8 mouse cellular contexts compared by ENCODE assay signal in genomic region chr4:148164002-148164439, GRCm38 (mm10). TPM values are rescaled to one million over a fixed set of nuclear protein-coding genes. Genes with fewer than 3 reads are reported as not detected.
DNase-seq lines count a peak whose midpoint lies in the region; ATAC-seq and TF ChIP-seq lines count a peak whose summit lies in the region.

No protein-coding gene starts in this region.

- no peak overlapping the region for H3K27ac ChIP-seq in forebrain, postnatal 0 days (ENCODE audit: low read depth, low read length)
- peak overlapping the region; percentile 76 for H3K27ac ChIP-seq in layer of hippocampus, adult 2 months
- no peak overlapping the region for H3K27ac ChIP-seq in neural tube, embryonic 15.5 days (replicated peaks)

- ATAC-seq in forebrain, postnatal 0 days = peak; percentile 23; the same call in 1 of the 2 replicates
- ATAC-seq in neural tube, embryonic 15.5 days (ENCODE audit: low FRiP score) = no peak

- peak overlapping the region; percentile 29 for H3K4me3 ChIP-seq in forebrain, postnatal 0 days (ENCODE audit: low read depth, low read length)
- peak overlapping the region; percentile 40 for H3K4me3 ChIP-seq in layer of hippocampus, adult 2 months
- peak overlapping the region; percentile 10 for H3K4me3 ChIP-seq in lung, adult 2 months (replicated peaks; ENCODE audit: extremely low read depth, low read depth, low read length)
- peak overlapping the region; percentile 28 for H3K4me3 ChIP-seq in neural tube, embryonic 15.5 days (replicated peaks)

- no peaks in the 10 kb centered on the region for H3K36me3 ChIP-seq in forebrain, postnatal 0 days (ENCODE audit: insufficient read depth)
- H3K36me3 ChIP-seq in neural tube, embryonic 15.5 days = no peaks in the 10 kb centered on the region

- under 1% methylated on average over 27 of the region's 29 CpGs for whole genome bisulfite sequencing in forebrain, postnatal 0 days
- under 1% methylated on average over 28 of the region's 29 CpGs for WGBS in lung, adult 2 months
- under 1% methylated on average over 28 of the region's 29 CpGs for WGBS in neural tube, embryonic 15.5 days

- DNase-seq in CD8-positive naive resting alpha-beta T cell, adult 2 months (ENCODE audit: low read depth in 2 of 2, low spot score in 2 of 2) = peak; percentile 72 to 74
- peak; percentile 72 for DNase-seq in cerebellum, adult 11-12 months
- DNase-seq in forebrain, postnatal 0 days = peak; percentile 81
- DNase-seq in heart, postnatal 36 days = peak; percentile 68 to 70
- DNase-seq in layer of hippocampus, adult 2 months (ENCODE audit: low spot score in 2 of 2) = peak; percentile 76 to 80
- peak; percentile 74 for DNase-seq in lung, adult 2 months
- DNase-seq in thymus, adult 18-20 months = peak; percentile 62 to 67

- peaks cover 35% of the 10 kb centered on the region for H3K27me3 ChIP-seq in forebrain, postnatal 0 days (ENCODE audit: insufficient read depth, low read length)
- H3K27me3 ChIP-seq in neural tube, embryonic 15.5 days (replicated peaks) = peaks cover 53% of the 10 kb centered on the region

- no peak for TF ChIP-seq POLR2A in lung, adult 2 months (IDR thresholded peaks at IDR 0.05; ENCODE audit: borderline replicate concordance, extremely low read depth, low read depth, low read length)

- peak overlapping the region; percentile 18; the same call in 1 of the 2 replicates for H3K9ac ChIP-seq in forebrain, postnatal 0 days
- H3K9ac ChIP-seq in neural tube, embryonic 15.5 days (replicated peaks) = no peak overlapping the region; the same call in 1 of the 2 replicates

- peak; percentile 85 for TF ChIP-seq CTCF in forebrain, postnatal 0 days (IDR thresholded peaks at IDR 0.05; ENCODE audit: low read depth)
- peak; percentile 86 for TF ChIP-seq CTCF in layer of hippocampus, adult 2 months (conservative IDR thresholded peaks at IDR 0.05)
- TF ChIP-seq CTCF in lung, adult 2 months (IDR thresholded peaks at IDR 0.05; ENCODE audit: insufficient read depth, low read length) = peak; percentile 60

- H3K4me1 ChIP-seq in forebrain, postnatal 0 days (ENCODE audit: insufficient read depth) = 0 out of 2 replicates have a peak, but pooled peaks cover 4% of the 10 kb centered on the region
- no peaks in the 10 kb centered on the region; the same call in none of the 2 replicates for H3K4me1 ChIP-seq in lung, adult 2 months (ENCODE audit: control insufficient read depth, insufficient read depth, low read length)
- peaks cover 51% of the 10 kb centered on the region for H3K4me1 ChIP-seq in neural tube, embryonic 15.5 days

- H3K4me2 ChIP-seq in forebrain, postnatal 0 days (ENCODE audit: low read depth) = peak overlapping the region; percentile 56
- peak overlapping the region; percentile 56 for H3K4me2 ChIP-seq in neural tube, embryonic 15.5 days

- intact Hi-C loops in heart, postnatal 36 days (cut with DNase I) = loop anchor here (1.0 to 2.0 kb wide), 2 partner anchors 23 to 49 kb away; no protein-coding TSS in a partner anchor

- no peaks in the 10 kb centered on the region for H3K9me3 ChIP-seq in forebrain, postnatal 0 days (ENCODE audit: low read length)
- H3K9me3 ChIP-seq in neural tube, embryonic 15.5 days (replicated peaks) = no peaks in the 10 kb centered on the region

RNA-seq across cellular contexts. Expression of gene Fbxo2, which starts 3.6 kb away (rescaled TPM):
- total RNA-seq in forebrain, postnatal 0 days (2014; rRNA removed) = 10.2 and 11.9 TPM in 2 replicates
- polyA plus RNA-seq in forebrain, postnatal 0 days (2015; fragmentation: Nextera tagmentation; extraction: Ambion mirVana) = 11.4 and 15.6 TPM in 2 replicates
- under 1 TPM in 1 of 2 experiments, not detected in 1; 0.19 TPM for total RNA-seq in heart, postnatal 36 days (2021)
- 100 to 1,000 TPM in 1 of 2 experiments, 10 to 100 TPM in 1; 99.8 to 106 TPM for total RNA-seq in layer of hippocampus, adult 2 months (2021)
- polyA plus RNA-seq in lung, adult 2 months (2012; rRNA removed) = 1.9 and 2.6 TPM in 2 replicates
- 17.2 and 19.0 TPM in 2 replicates for polyA plus RNA-seq in neural tube, embryonic 15.5 days (2015; fragmentation: Nextera tagmentation; extraction: Ambion mirVana)

RNA-seq across cellular contexts. Expression of gene Fbxo44, which starts 3.7 kb away (rescaled TPM):
- total RNA-seq in forebrain, postnatal 0 days (2014; rRNA removed) = 126 and 132 TPM in 2 replicates
- polyA plus RNA-seq in forebrain, postnatal 0 days (2015; fragmentation: Nextera tagmentation; extraction: Ambion mirVana) = 73.3 and 81.4 TPM in 2 replicates
- total RNA-seq in heart, postnatal 36 days (2021) = 10 to 100 TPM; 18.2 to 18.8 TPM
- total RNA-seq in layer of hippocampus, adult 2 months (2021) = 100 to 1,000 TPM; 136 to 141 TPM
- 13.3 and 21.5 TPM in 2 replicates for polyA plus RNA-seq in lung, adult 2 months (2012; rRNA removed)
- polyA plus RNA-seq in neural tube, embryonic 15.5 days (2015; fragmentation: Nextera tagmentation; extraction: Ambion mirVana) = 89.4 and 104 TPM in 2 replicates

RNA-seq across cellular contexts. Expression of gene Fbxo6, which starts 12.1 kb away (rescaled TPM):
- total RNA-seq in forebrain, postnatal 0 days (2014; rRNA removed) = 22.0 and 24.0 TPM in 2 replicates
- polyA plus RNA-seq in forebrain, postnatal 0 days (2015; fragmentation: Nextera tagmentation; extraction: Ambion mirVana) = 22.8 and 24.9 TPM in 2 replicates
- total RNA-seq in heart, postnatal 36 days (2021) = 10 to 100 TPM; 38.9 to 40.3 TPM
- 10 to 100 TPM; 25.4 to 29.8 TPM for total RNA-seq in layer of hippocampus, adult 2 months (2021)
- polyA plus RNA-seq in lung, adult 2 months (2012; rRNA removed) = 64.5 and 84.4 TPM in 2 replicates
- 20.6 and 21.9 TPM in 2 replicates for polyA plus RNA-seq in neural tube, embryonic 15.5 days (2015; fragmentation: Nextera tagmentation; extraction: Ambion mirVana)

RNA-seq across cellular contexts. Expression of gene Draxin, which starts 33.5 kb away (rescaled TPM):
- 37.5 and 40.5 TPM in 2 replicates for total RNA-seq in forebrain, postnatal 0 days (2014; rRNA removed)
- polyA plus RNA-seq in forebrain, postnatal 0 days (2015; fragmentation: Nextera tagmentation; extraction: Ambion mirVana) = 6.8 and 8.7 TPM in 2 replicates
- total RNA-seq in heart, postnatal 36 days (2021) = under 1 TPM; 0.05 to 0.11 TPM
- total RNA-seq in layer of hippocampus, adult 2 months (2021) = 1 to 10 TPM in 1 of 2 experiments, under 1 TPM in 1; 0.83 to 1.0 TPM
- 0.15 and 0.59 TPM in 2 replicates for polyA plus RNA-seq in lung, adult 2 months (2012; rRNA removed)
- 7.3 and 10.4 TPM in 2 replicates for polyA plus RNA-seq in neural tube, embryonic 15.5 days (2015; fragmentation: Nextera tagmentation; extraction: Ambion mirVana)

RNA-seq across cellular contexts. Expression of gene Mad2l2, which starts 33.8 kb away (rescaled TPM):
- 43.6 and 45.7 TPM in 2 replicates for total RNA-seq in forebrain, postnatal 0 days (2014; rRNA removed)
- 102 and 104 TPM in 2 replicates for polyA plus RNA-seq in forebrain, postnatal 0 days (2015; fragmentation: Nextera tagmentation; extraction: Ambion mirVana)
- 10 to 100 TPM; 10.6 to 11.9 TPM for total RNA-seq in heart, postnatal 36 days (2021)
- total RNA-seq in layer of hippocampus, adult 2 months (2021) = 10 to 100 TPM; 13.8 to 14.5 TPM
- 26.9 and 30.8 TPM in 2 replicates for polyA plus RNA-seq in lung, adult 2 months (2012; rRNA removed)
- 99.2 and 99.9 TPM in 2 replicates for polyA plus RNA-seq in neural tube, embryonic 15.5 days (2015; fragmentation: Nextera tagmentation; extraction: Ambion mirVana)
